Mouse (Mus musculus): ENCODE measurements around the gene Cpeb4.

DNA sequence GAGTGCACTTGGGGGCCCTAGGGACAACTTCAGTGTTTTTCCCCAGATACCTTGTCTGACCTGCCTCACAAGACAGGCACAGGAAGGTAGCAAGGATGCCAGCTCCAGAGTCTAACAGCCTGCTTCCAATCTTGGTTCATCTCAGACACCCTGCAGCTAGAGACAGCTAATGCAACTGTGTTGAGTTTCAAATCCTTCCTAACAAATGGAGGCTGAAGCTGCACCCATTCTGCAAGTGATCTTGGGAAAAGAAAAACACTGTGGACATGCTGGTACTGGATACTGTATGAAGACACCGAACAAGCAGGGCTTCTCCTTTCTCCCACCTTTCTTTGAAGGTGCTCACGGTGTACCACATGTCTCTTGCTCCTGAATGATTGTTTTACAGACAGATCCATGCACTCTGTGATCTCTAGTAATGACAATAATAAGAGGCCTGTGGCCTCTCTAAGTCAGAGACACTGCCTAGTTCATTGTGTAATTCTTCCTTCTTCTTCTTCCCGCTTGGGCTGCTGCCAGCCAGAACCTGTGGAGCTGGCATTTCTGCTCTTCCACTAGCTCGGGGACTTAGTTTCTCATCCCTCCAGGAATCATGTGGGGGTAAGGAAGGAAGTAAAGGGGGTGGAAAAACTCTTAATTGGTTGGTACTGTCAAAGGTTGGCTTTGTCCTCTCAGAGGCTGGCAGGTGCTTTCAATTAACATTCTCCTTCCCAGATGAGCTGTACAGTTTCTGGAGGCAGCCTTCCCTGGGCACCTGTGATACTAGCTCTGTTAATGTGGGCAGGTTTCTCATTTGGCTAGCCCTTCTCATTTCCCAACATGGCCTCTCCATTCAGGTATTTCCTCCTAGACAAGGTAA, 20.1 kb upstream of the Cpeb4 start:
- TF ChIP-seq CTCF (IDR thresholded peaks at IDR 0.05; ENCODE audit: extremely low read depth, insufficient read depth, low read length) (no peak), POLR2A (IDR thresholded peaks at IDR 0.05; ENCODE audit: extremely low read depth, insufficient read depth, low read length) (no peak)
